Mouse (Mus musculus) ES-Bruce4 (cell line): ENCODE results near the gene Rbm14.

ENCODE experiments used
- CTCF ChIP-seq: IDR thresholded peaks from one replicate; pipeline ENCODE4 v1.8.1; 2011; ENCODE audit warnings: low read depth, low read length
- POLR2A ChIP-seq: IDR thresholded peaks from one replicate; pipeline ENCODE4 v1.8.1; 2011; ENCODE audit warnings: low read length; ENCODE audit not compliant: insufficient read depth

- TF ChIP-seq CTCF, result no peak
- TF ChIP-seq POLR2A, result no peak
Observed at GRCm38 (mm10) chr19:4756193-4756911, 55.1 kb downstream of the Rbm14 start, which contains the start of gene Rbm4b.
